Mouse (Mus musculus): ENCODE data around the gene Nccrp1. TPM values are rescaled to one million over a fixed set of nuclear protein-coding genes. Genes with fewer than 3 reads are reported as not detected.
"Not testable (repeated sequence)": the region's sequence is repeated elsewhere in the genome, so short reads cannot be mapped to it uniquely, and the experiment has no call there.

Nccrp1 gene
- polyA plus RNA-seq, 1 experiment from 2014 or later: not detected

GRCm38 (mm10) chr7:28511441-28511840 lies 35.6 kb downstream of the Nccrp1 start:
- H3K9me3 ChIP-seq (ENCODE audit: control insufficient read depth, low read length): no peaks in the 10 kb centered on the region
- ATAC-seq (ENCODE audit: low FRiP score, low TSS enrichment): no peak
- 76% methylated on average over 8 of the region's 8 CpGs for WGBS
- H3K27ac ChIP-seq (ENCODE audit: low read depth, low read length): no peak overlapping the region
- no peaks in the 10 kb centered on the region for H3K36me3 ChIP-seq (ENCODE audit: control insufficient read depth, insufficient read depth, low read length)
- no peaks in the 10 kb centered on the region for H3K4me1 ChIP-seq (ENCODE audit: control insufficient read depth, insufficient read depth, low read length)
- H3K4me2 ChIP-seq (replicated peaks; ENCODE audit: low read depth, low read length): no peak overlapping the region
- H3K9ac ChIP-seq (ENCODE audit: low read depth, low read length): no peak overlapping the region
- H3K27me3 ChIP-seq (ENCODE audit: control insufficient read depth, insufficient read depth, low read length): no peaks in the 10 kb centered on the region
- no peak overlapping the region for H3K4me3 ChIP-seq (ENCODE audit: low read length)

- not testable (repeated sequence) for H3K27ac ChIP-seq (ENCODE audit: low read depth, low read length); H3K4me1 ChIP-seq (ENCODE audit: control insufficient read depth, insufficient read depth, low read length); H3K36me3 ChIP-seq (ENCODE audit: control insufficient read depth, insufficient read depth, low read length); H3K9me3 ChIP-seq (ENCODE audit: control insufficient read depth, low read length); H3K4me3 ChIP-seq (ENCODE audit: low read length); H3K27me3 ChIP-seq (ENCODE audit: control insufficient read depth, insufficient read depth, low read length); H3K4me2 ChIP-seq (replicated peaks; ENCODE audit: low read depth, low read length); ATAC-seq (ENCODE audit: low FRiP score, low TSS enrichment); H3K9ac ChIP-seq (ENCODE audit: low read depth, low read length)
- 67% methylated on average over 8 of the region's 8 CpGs for WGBS
Observed at GRCm38 (mm10) chr7:28510405-28510974, 36.6 kb downstream of the Nccrp1 start, which contains the start of gene Ifnl2. TSS of gene Ifnl2 (minus strand) at chr7:28510455.

GRCm38 (mm10) chr7:28509121-28509520 lies 37.9 kb downstream of the Nccrp1 start:
- not testable (repeated sequence) for ATAC-seq (ENCODE audit: low FRiP score, low TSS enrichment); H3K9me3 ChIP-seq (ENCODE audit: control insufficient read depth, low read length)
- 43% methylated on average over 1 of the region's 2 CpGs for WGBS

GRCm38 (mm10) chr7:28505585-28505984 lies 41.5 kb downstream of the Nccrp1 start:
- no peak for ATAC-seq (ENCODE audit: low FRiP score, low TSS enrichment)
- H3K4me2 ChIP-seq (replicated peaks; ENCODE audit: low read depth, low read length): no peak overlapping the region
- WGBS: 7% methylated on average over 5 of the region's 5 CpGs

More at GRCm38 (mm10) chr7:28509121-28509520, 37.9 kb downstream of the Nccrp1 start:
- not testable (repeated sequence) for H3K27ac ChIP-seq (ENCODE audit: low read depth, low read length); H3K27me3 ChIP-seq (ENCODE audit: control insufficient read depth, insufficient read depth, low read length); H3K4me3 ChIP-seq (ENCODE audit: low read length); H3K4me2 ChIP-seq (replicated peaks; ENCODE audit: low read depth, low read length); H3K36me3 ChIP-seq (ENCODE audit: control insufficient read depth, insufficient read depth, low read length); H3K9ac ChIP-seq (ENCODE audit: low read depth, low read length); H3K4me1 ChIP-seq (ENCODE audit: control insufficient read depth, insufficient read depth, low read length)

GRCm38 (mm10) chr7:28495426-28495825 lies 51.6 kb downstream of the Nccrp1 start:
- no peak overlapping the region for H3K4me3 ChIP-seq (ENCODE audit: low read length)
- H3K9me3 ChIP-seq (ENCODE audit: control insufficient read depth, low read length): no peaks in the 10 kb centered on the region
- no peaks in the 10 kb centered on the region for H3K27me3 ChIP-seq (ENCODE audit: control insufficient read depth, insufficient read depth, low read length)
- H3K9ac ChIP-seq (ENCODE audit: low read depth, low read length): no peak overlapping the region
- ATAC-seq (ENCODE audit: low FRiP score, low TSS enrichment): no peak
- H3K4me2 ChIP-seq (replicated peaks; ENCODE audit: low read depth, low read length): no peak overlapping the region
- no peaks in the 10 kb centered on the region for H3K36me3 ChIP-seq (ENCODE audit: control insufficient read depth, insufficient read depth, low read length)
- no peaks in the 10 kb centered on the region for H3K4me1 ChIP-seq (ENCODE audit: control insufficient read depth, insufficient read depth, low read length)
- no peak overlapping the region for H3K27ac ChIP-seq (ENCODE audit: low read depth, low read length)
- 63% methylated on average over 11 of the region's 11 CpGs for WGBS

More at GRCm38 (mm10) chr7:28505585-28505984, 41.5 kb downstream of the Nccrp1 start:
- no peaks in the 10 kb centered on the region for H3K4me1 ChIP-seq (ENCODE audit: control insufficient read depth, insufficient read depth, low read length)
- no peak overlapping the region for H3K27ac ChIP-seq (ENCODE audit: low read depth, low read length)
- H3K27me3 ChIP-seq (ENCODE audit: control insufficient read depth, insufficient read depth, low read length): no peaks in the 10 kb centered on the region
- H3K9me3 ChIP-seq (ENCODE audit: control insufficient read depth, low read length): no peaks in the 10 kb centered on the region
- H3K9ac ChIP-seq (ENCODE audit: low read depth, low read length): no peak overlapping the region
- H3K36me3 ChIP-seq (ENCODE audit: control insufficient read depth, insufficient read depth, low read length): no peaks in the 10 kb centered on the region
- no peak overlapping the region for H3K4me3 ChIP-seq (ENCODE audit: low read length)

Small RNA genes lying within 50 kb of the gene (microRNA-seq; reads per million reads assigned to microRNA genes)
- 1.1 reads per million for gene Mir7049

Other genes with a start within 250 kb of the Nccrp1 start
- gene Dll3, start 245.0 kb downstream of the Nccrp1 start, polyA plus RNA-seq (2014; fragmentation: Nextera tagmentation; extraction: Ambion mirVana): 0.51 and 0.93 TPM in 2 replicates
- gene Timm50, start 235.2 kb downstream of the Nccrp1 start, polyA plus RNA-seq (2014; fragmentation: Nextera tagmentation; extraction: Ambion mirVana): 165 and 191 TPM in 2 replicates
- 46.6 and 84.5 TPM in 2 replicates for gene Supt5, start 208.5 kb downstream of the Nccrp1 start, polyA plus RNA-seq (2014; fragmentation: Nextera tagmentation; extraction: Ambion mirVana)
- 1,287 and 1,567 TPM in 2 replicates for gene Rps16, start 196.6 kb downstream of the Nccrp1 start, polyA plus RNA-seq (2014; fragmentation: Nextera tagmentation; extraction: Ambion mirVana)
- 52.4 and 70.8 TPM in 2 replicates for gene Plekhg2, start 174.7 kb downstream of the Nccrp1 start, polyA plus RNA-seq (2014; fragmentation: Nextera tagmentation; extraction: Ambion mirVana)
- 8.3 and 10.7 TPM in 2 replicates for gene Zfp36, start 167.0 kb downstream of the Nccrp1 start, polyA plus RNA-seq (2014; fragmentation: Nextera tagmentation; extraction: Ambion mirVana)
- 54.5 and 68.8 TPM in 2 replicates for gene Med29, start 154.5 kb downstream of the Nccrp1 start, polyA plus RNA-seq (2014; fragmentation: Nextera tagmentation; extraction: Ambion mirVana)
- gene Paf1, start 154.3 kb downstream of the Nccrp1 start, polyA plus RNA-seq (2014; fragmentation: Nextera tagmentation; extraction: Ambion mirVana): 68.4 and 82.1 TPM in 2 replicates
- 11.8 and 17.9 TPM in 2 replicates for gene Gmfg, start 109.8 kb downstream of the Nccrp1 start, polyA plus RNA-seq (2014; fragmentation: Nextera tagmentation; extraction: Ambion mirVana)
- 3.2 and 4.9 TPM in 2 replicates for gene Lrfn1, start 95.3 kb downstream of the Nccrp1 start, polyA plus RNA-seq (2014; fragmentation: Nextera tagmentation; extraction: Ambion mirVana)
- gene Ifnl2, start 36.8 kb downstream of the Nccrp1 start, polyA plus RNA-seq (2014; fragmentation: Nextera tagmentation; extraction: Ambion mirVana): not detected in 2 replicates
- gene Ifnl3, start 24.4 kb downstream of the Nccrp1 start, polyA plus RNA-seq (2014; fragmentation: Nextera tagmentation; extraction: Ambion mirVana): not detected in 2 replicates
- not detected in 2 replicates for gene Sycn, start 6.4 kb downstream of the Nccrp1 start, polyA plus RNA-seq (2014; fragmentation: Nextera tagmentation; extraction: Ambion mirVana)
- 33.3 and 34.9 TPM in 2 replicates for gene Samd4b, start 50.9 kb upstream of the Nccrp1 start, polyA plus RNA-seq (2014; fragmentation: Nextera tagmentation; extraction: Ambion mirVana)
- gene Pak4, start 50.9 kb upstream of the Nccrp1 start, polyA plus RNA-seq (2014; fragmentation: Nextera tagmentation; extraction: Ambion mirVana): 48.3 and 60.7 TPM in 2 replicates
- not detected in 2 replicates for gene Acp7, start 84.1 kb upstream of the Nccrp1 start, polyA plus RNA-seq (2014; fragmentation: Nextera tagmentation; extraction: Ambion mirVana)
- 5.0 and 5.5 TPM in 2 replicates for gene Fbxo27, start 145.6 kb upstream of the Nccrp1 start, polyA plus RNA-seq (2014; fragmentation: Nextera tagmentation; extraction: Ambion mirVana)
- gene Fbxo17, start 169.6 kb upstream of the Nccrp1 start, polyA plus RNA-seq (2014; fragmentation: Nextera tagmentation; extraction: Ambion mirVana): 7.2 and 8.1 TPM in 2 replicates
- gene Mrps12, start 194.6 kb upstream of the Nccrp1 start, polyA plus RNA-seq (2014; fragmentation: Nextera tagmentation; extraction: Ambion mirVana): 157 and 170 TPM in 2 replicates
- gene Sars2, start 194.7 kb upstream of the Nccrp1 start, polyA plus RNA-seq (2014; fragmentation: Nextera tagmentation; extraction: Ambion mirVana): 28.8 and 33.0 TPM in 2 replicates
- not detected in 2 replicates for gene Ccer2, start 208.9 kb upstream of the Nccrp1 start, polyA plus RNA-seq (2014; fragmentation: Nextera tagmentation; extraction: Ambion mirVana)
- gene Sirt2, start 219.5 kb upstream of the Nccrp1 start, polyA plus RNA-seq (2014; fragmentation: Nextera tagmentation; extraction: Ambion mirVana): 49.7 and 56.7 TPM in 2 replicates
- 39.2 and 43.9 TPM in 2 replicates for gene Nfkbib, start 220.3 kb upstream of the Nccrp1 start, polyA plus RNA-seq (2014; fragmentation: Nextera tagmentation; extraction: Ambion mirVana)
- 2.9 and 5.6 TPM in 2 replicates for gene Rinl, start 241.7 kb upstream of the Nccrp1 start, polyA plus RNA-seq (2014; fragmentation: Nextera tagmentation; extraction: Ambion mirVana)

Measured in kidney, embryonic 14.5 days (tissue).